Mouse (Mus musculus) hindbrain, embryonic 12.5 days (tissue): ENCODE results near the gene Ccdc81. TPM values are rescaled to one million over a fixed set of nuclear protein-coding genes. Genes with fewer than 3 reads are reported as not detected.

Experiments
- ATAC-seq: fragments of 200-750 bp; cut with Nextera tagmentation; 2 replicates; pipeline ENCODE4 v1.8.0; 2017; ENCODE audit warnings: moderate TSS enrichment; ENCODE audit not compliant: low FRiP score
- H3K27ac ChIP-seq: fragments of 300-500 bp; sonication (generic); 2 replicates; pipeline ENCODE4 v1.5.1; 2016; ENCODE audit warnings: mild to moderate bottlenecking
- H3K27me3 ChIP-seq: fragments of 300-500 bp; sonication (generic); 2 replicates; pipeline ENCODE4 v1.6.1; 2016; ENCODE audit warnings: mild to moderate bottlenecking
- H3K36me3 ChIP-seq: fragments of 300-500 bp; sonication (generic); 2 replicates; pipeline ENCODE4 v1.6.1; 2016; ENCODE audit warnings: mild to moderate bottlenecking
- H3K4me1 ChIP-seq: fragments of 300-500 bp; sonication (generic); 2 replicates; pipeline ENCODE4 v1.6.1; 2016
- H3K4me2 ChIP-seq: fragments of 300-500 bp; sonication (generic); replicated peaks from 2 replicates; pipeline ENCODE4 v1.6.1; 2016; ENCODE audit warnings: mild to moderate bottlenecking
- H3K4me3 ChIP-seq: fragments of 300-500 bp; sonication (generic); 2 replicates; pipeline ENCODE4 v1.5.1; 2016; ENCODE audit warnings: mild to moderate bottlenecking
- H3K9ac ChIP-seq: fragments of 300-500 bp; sonication (generic); 2 replicates; pipeline ENCODE4 v1.6.1; 2016; ENCODE audit warnings: mild to moderate bottlenecking, moderate library complexity
- H3K9me3 ChIP-seq: fragments of 300-500 bp; sonication (generic); replicated peaks from 2 replicates; pipeline ENCODE4 v1.6.1; 2016; ENCODE audit warnings: mild to moderate bottlenecking
- WGBS: fragments of 180-500 bp; shearing (Covaris S2); methylation state at CpG from one replicate; pipeline ENCODE4 v1.1.7; 2016; 5-methylcytosine and 5-hydroxymethylcytosine counted together
- polyA plus RNA-seq: library from polyadenylated mRNA; unstranded; fragments of >200 nt; fragmentation: Nextera tagmentation; extraction: Ambion mirVana; gene quantifications from 2 replicates; pipeline ENCODE4 v1.2.1, GENCODE M21; 2016

Ccdc81 gene
- polyA plus RNA-seq: 0.61 and 0.68 TPM in 2 replicates

DNA sequence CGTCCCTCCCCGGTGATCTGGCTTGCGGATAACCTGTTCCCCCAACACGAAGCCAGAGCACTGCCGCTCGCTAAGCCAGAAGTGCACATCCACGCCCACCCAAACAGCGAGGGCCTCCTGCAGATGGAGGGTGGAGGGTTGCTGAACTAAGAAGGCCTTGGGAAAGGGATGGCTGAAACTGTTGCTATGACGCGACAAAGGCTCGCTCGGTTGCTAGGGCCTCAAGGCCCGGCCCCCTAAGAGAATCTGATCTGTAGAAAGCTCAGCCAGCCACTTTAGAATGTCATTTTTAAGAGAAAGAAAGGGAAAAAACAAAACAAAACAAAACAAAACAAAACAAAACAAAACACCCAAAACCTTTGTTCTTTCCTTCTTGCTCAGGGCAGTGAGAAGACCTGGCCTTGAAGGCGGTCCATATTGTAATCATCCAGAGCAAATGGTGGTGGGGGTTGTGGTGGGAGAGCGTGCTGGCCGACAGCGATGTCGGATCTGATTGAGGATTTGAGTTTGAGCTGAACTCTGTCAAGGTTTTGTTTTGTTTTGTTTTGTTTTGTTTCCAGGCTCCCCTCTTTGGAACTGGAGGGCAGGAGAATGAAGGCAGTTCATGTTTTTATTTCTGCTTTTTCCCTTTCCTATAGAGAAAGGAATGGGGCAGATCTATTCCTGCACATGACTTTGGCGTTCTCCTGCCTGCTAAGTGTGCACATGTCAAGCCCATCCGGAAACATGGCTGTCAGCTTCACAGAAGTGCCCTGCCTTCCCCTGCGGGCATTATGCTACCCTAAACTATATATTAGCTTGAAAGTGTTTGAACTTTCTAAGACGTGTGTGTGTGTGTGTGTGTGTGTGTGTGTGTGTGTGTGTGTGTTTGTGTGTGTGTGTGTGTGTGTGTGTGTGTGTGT lies at the start of gene Ccdc81:
TSS of gene Ccdc81 (minus strand) at position 188 of the 902 bp plus-strand sequence.
- peaks cover 8% of the 10 kb centered on the region for H3K4me1 ChIP-seq
- H3K27me3 ChIP-seq: no peaks in the 10 kb centered on the region
- H3K4me2 ChIP-seq: peak within 1 kb of the TSS; percentile 34
- H3K27ac ChIP-seq: no peak within 1 kb of the TSS
- no peaks in the 10 kb centered on the region for H3K9me3 ChIP-seq
- no peaks in the 10 kb centered on the region for H3K36me3 ChIP-seq
- H3K9ac ChIP-seq: no peak within 1 kb of the TSS
- WGBS: 27% methylated on average over 22 of the region's 22 CpGs
- H3K4me3 ChIP-seq: 0 out of 2 replicates have a peak within 1 kb of the TSS, but pooled peaks have one; percentile 6
- peak; percentile 83 for ATAC-seq

- Histone ChIP-seq H3K9me3 (no peaks in the 10 kb centered on the region), H3K4me3 (no peak overlapping the region), H3K4me1 (no peaks in the 10 kb centered on the region), H3K9ac (no peak overlapping the region), H3K4me2 (no peak overlapping the region), H3K27me3 (no peaks in the 10 kb centered on the region), H3K27ac (no peak overlapping the region), H3K36me3 (no peaks in the 10 kb centered on the region)
- no peak for ATAC-seq
- WGBS: 80% methylated on average over 4 of the region's 4 CpGs
These were observed 46.0 kb upstream of the Ccdc81 start for GRCm38 (mm10) chr7:89949403-89949802.

DNA sequence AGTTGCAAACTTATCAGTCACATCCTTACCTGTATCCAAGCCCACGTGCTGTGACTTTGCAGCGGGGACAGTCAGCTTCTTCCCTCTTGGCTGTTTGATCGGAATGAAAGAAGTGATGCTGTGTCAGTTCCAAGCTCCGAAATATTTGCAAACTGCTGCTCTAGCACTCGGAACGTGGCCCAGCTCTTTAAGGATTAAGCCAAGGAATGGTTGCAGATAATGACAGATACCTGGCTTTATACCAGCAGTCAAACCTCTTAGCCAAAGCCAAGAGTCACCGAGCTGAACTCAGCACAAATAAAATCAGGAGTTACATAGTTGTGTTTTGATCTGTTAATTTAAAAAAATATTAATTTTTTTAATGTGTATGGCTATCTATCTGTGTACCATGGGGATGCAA lies 44.6 kb upstream of the Ccdc81 start:
- no peak overlapping the region for H3K27ac ChIP-seq
- H3K4me1 ChIP-seq: no peaks in the 10 kb centered on the region
- WGBS: 91% methylated on average over 7 of the region's 7 CpGs
- no peaks in the 10 kb centered on the region for H3K36me3 ChIP-seq
- no peak overlapping the region for H3K4me3 ChIP-seq
- no peak overlapping the region for H3K9ac ChIP-seq
- no peak for ATAC-seq
- H3K4me2 ChIP-seq: no peak overlapping the region
- no peaks in the 10 kb centered on the region for H3K27me3 ChIP-seq
- no peaks in the 10 kb centered on the region for H3K9me3 ChIP-seq

- peak within 1 kb of the TSS; percentile 89 for H3K4me3 ChIP-seq
- no peaks in the 10 kb centered on the region for H3K27me3 ChIP-seq
- ATAC-seq: peak; percentile 99
These were observed 37.4 kb upstream of the Ccdc81 start, which contains the start of gene Hikeshi for GRCm38 (mm10) chr7:89940571-89941463. Gene Hikeshi, minus strand, starts transcription at chr7:89941204.

DNA sequence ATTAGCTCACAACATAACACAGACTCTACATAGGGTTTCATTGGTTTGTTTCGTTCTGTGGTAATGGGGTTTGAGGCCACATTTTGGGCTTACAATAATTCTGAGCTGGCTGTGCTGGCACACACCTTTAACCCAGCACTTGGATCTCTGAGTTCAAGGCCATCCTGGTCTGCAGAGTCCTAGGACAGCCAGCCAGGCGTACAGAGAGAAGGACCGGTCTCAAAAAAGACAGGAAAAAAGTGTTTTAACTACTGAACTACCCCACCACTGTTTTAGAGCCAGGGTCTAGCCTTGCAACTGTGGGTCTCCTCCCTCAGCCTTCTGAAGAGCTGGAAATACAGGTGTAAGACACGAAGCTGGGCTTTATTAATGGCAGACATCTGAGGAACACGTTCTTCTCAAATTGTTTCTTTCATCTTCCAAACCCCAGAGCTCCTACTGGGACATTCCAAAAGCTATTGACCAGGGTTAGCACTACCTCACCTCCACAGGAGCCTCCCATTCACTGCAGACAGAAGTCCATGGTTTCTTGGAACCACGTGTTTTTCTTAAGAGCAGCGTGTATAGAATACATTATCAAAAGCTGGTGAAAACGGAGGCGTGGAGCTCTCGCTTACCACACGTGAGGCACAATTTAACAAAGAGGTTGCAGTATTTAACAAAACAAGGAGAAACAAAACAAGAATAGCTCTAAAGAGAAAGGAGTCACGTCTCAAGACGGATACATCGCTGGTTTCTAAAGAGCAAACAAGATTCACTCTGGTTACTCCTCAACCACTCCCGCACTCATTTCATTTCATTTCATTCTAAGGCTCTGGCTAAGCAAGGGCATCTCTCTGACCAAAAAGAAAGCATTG lies 36.3 kb upstream of the Ccdc81 start:
- peak overlapping the region; percentile 65 for H3K4me2 ChIP-seq
- no peaks in the 10 kb centered on the region; the same call in 1 of the 2 replicates for H3K36me3 ChIP-seq
- H3K4me3 ChIP-seq: peak overlapping the region; percentile 89
- H3K9ac ChIP-seq: peak overlapping the region; percentile 69
- peaks cover 10% of the 10 kb centered on the region for H3K4me1 ChIP-seq
- WGBS: 38% methylated on average over 15 of the region's 15 CpGs
- no peaks in the 10 kb centered on the region for H3K9me3 ChIP-seq
- H3K27me3 ChIP-seq: no peaks in the 10 kb centered on the region
- ATAC-seq: no peak
- no peak overlapping the region for H3K27ac ChIP-seq

More at GRCm38 (mm10) chr7:89940571-89941463, 37.4 kb upstream of the Ccdc81 start, which contains the start of gene Hikeshi:
- WGBS: under 1% methylated on average over 45 of the region's 45 CpGs
- no peaks in the 10 kb centered on the region for H3K9me3 ChIP-seq
- H3K4me1 ChIP-seq: peaks cover 10% of the 10 kb centered on the region
- peak within 1 kb of the TSS; percentile 69 for H3K9ac ChIP-seq
- H3K27ac ChIP-seq: peak within 1 kb of the TSS; percentile 76
- no peaks in the 10 kb centered on the region for H3K36me3 ChIP-seq
- H3K4me2 ChIP-seq: peak within 1 kb of the TSS; percentile 65

DNA sequence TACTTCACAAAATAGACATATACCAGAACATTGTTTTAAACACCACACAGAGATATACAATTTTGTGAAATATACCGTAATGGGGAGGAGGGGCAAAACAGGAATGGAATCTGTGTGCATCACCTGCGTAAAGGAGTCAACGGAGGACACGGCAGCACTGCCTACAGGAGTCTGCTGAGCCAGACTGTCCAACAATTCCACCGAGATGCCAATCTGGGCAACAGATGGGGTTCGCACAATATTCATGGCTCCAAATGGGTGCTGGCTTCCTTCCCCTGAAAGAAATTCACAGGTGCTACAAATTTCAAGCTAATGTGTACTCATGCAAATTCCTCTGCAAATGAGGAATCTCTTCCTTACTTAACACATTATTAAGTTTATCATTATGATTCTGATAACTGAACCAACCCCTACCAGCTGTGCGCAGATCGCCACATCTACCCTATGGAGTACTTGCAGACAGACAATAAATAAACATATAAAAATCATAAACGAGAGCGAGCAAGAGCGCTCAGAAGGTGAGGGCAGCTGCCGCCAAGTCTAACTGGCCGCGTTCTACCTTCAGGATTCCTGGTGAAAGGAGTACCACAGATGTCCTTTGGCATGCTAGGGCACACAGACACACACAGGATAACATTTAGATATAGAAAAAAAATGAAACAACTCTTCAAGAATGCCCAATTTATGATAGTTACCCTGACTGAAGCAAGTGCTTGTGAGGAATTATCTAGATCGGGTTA lies 20.2 kb upstream of the Ccdc81 start:
- no peak overlapping the region for H3K27ac ChIP-seq
- no peak overlapping the region for H3K9ac ChIP-seq
- no peak overlapping the region for H3K4me2 ChIP-seq
- ATAC-seq: no peak
- no peaks in the 10 kb centered on the region for H3K27me3 ChIP-seq
- 97% methylated on average over 15 of the region's 15 CpGs for WGBS
- peaks cover 27% of the 10 kb centered on the region for H3K36me3 ChIP-seq
- no peak overlapping the region for H3K4me3 ChIP-seq
- H3K4me1 ChIP-seq: no peaks in the 10 kb centered on the region
- no peaks in the 10 kb centered on the region for H3K9me3 ChIP-seq

DNA sequence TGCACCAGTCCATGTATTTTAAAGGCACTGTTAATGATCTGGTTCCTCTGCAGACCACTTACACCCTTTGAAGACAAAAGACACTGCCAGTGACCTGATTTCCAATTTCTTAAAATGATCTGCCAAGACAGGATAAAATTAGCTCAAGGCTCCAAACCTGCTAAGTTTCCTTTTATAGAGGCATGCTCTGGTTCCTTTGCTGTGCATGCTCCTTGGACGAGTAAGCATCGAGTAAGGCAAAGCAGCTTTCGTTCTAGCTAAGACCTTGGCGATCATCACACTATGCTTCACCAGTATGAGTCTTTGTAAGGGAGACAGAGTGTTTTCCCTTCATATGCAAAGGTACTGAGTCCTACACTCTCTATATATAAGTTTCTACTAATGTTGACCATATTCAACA lies 14.3 kb upstream of the Ccdc81 start:
- no peak overlapping the region for H3K4me2 ChIP-seq
- H3K36me3 ChIP-seq: peaks cover 18% of the 10 kb centered on the region
- no peaks in the 10 kb centered on the region for H3K9me3 ChIP-seq
- no peaks in the 10 kb centered on the region for H3K4me1 ChIP-seq
- no peak for ATAC-seq
- no peaks in the 10 kb centered on the region for H3K27me3 ChIP-seq
- H3K27ac ChIP-seq: no peak overlapping the region
- WGBS: 92% methylated on average over 4 of the region's 4 CpGs
- no peak overlapping the region for H3K9ac ChIP-seq
- no peak overlapping the region for H3K4me3 ChIP-seq

DNA sequence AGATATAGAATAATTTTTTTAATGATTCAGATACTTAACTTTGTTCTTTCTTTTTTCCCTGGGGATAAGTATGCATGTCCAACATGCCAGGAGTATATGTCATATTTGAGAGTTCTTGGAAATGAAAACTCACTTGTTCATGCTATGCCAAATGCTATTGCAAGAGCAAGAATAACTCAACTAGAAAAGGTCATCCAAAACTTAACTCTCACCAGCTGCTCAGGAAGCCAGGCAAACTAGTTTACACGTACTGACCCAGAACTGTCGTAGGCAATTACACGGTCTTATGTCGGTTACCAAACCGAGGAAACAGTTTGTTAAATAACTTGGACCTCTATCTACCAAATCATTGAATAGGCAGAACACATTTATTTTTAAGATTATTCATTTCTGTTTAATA lies 13.3 kb upstream of the Ccdc81 start:
- H3K4me3 ChIP-seq: no peak overlapping the region
- no peak overlapping the region for H3K4me2 ChIP-seq
- WGBS: 94% methylated on average over 5 of the region's 5 CpGs
- no peaks in the 10 kb centered on the region for H3K27me3 ChIP-seq
- no peaks in the 10 kb centered on the region for H3K4me1 ChIP-seq
- H3K9ac ChIP-seq: no peak overlapping the region
- no peaks in the 10 kb centered on the region for H3K9me3 ChIP-seq
- H3K27ac ChIP-seq: no peak overlapping the region
- peaks cover 18% of the 10 kb centered on the region for H3K36me3 ChIP-seq
- no peak for ATAC-seq

DNA sequence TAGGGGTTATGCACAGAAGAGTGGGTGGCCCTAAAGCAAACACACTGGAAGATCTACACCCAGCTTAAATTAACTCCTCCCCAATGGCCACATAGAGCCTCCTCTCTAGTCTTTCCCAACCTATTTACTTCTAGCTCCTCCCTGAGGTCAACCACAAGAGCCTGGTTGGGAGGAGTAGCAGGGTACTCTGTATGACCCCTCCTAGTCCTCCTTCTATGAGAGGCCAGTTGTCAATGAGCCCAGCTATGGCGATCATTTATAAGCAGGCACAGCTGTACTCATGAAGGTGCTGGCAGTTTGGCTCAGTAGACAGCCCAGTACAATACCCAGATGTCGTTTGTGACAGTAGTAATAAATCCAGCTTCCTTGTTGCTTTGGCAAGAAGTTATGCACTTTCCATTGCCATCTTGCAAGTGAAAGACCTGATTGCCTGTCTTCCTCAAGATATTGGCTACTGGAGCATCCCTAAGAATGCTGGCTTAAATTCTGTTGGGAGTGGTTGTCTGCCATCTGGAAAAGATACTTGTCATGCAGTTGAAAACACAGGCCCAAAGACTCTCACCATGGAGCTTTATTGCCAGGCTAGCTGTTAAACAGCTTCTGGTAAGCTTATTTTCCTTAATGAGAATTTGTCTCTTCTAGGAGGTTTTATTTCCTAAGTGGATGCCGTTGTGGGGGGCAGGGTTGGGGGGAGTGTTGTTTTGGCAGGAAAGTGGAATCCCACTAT lies 10.2 kb upstream of the Ccdc81 start:
- Histone ChIP-seq H3K36me3 (peaks cover 8% of the 10 kb centered on the region; the same call in 1 of the 2 replicates), H3K4me2 (no peak overlapping the region), H3K9me3 (no peaks in the 10 kb centered on the region), H3K27me3 (no peaks in the 10 kb centered on the region), H3K9ac (no peak overlapping the region), H3K4me1 (no peaks in the 10 kb centered on the region), H3K27ac (no peak overlapping the region), H3K4me3 (no peak overlapping the region)
- no peak for ATAC-seq
- 91% methylated on average over 3 of the region's 3 CpGs for WGBS

DNA sequence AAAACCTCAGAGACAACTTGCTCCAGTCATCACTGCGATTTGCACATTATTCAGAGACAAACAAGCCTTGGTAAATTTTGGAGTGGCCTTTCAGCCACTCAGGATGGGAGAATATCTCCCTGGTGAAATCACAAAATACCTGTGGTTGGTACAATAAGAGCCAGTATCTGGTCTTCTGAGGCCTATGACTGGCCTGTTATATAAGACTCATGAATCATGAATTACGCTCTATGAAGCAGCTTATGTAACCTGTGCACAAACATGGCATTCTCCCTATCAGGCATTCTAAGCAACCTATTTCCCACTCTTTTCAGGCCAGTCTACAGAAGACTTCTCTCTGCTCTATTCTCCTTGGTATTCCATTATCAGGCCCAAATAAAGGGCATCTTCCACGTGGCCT lies 8.9 kb upstream of the Ccdc81 start:
- Histone ChIP-seq H3K9me3 (no peaks in the 10 kb centered on the region), H3K9ac (no peak overlapping the region), H3K4me3 (no peak overlapping the region)

More for the DNA sequence above, 8.9 kb upstream of the Ccdc81 start:
- 89% methylated on average over 3 of the region's 3 CpGs for WGBS
- no peaks in the 10 kb centered on the region for H3K4me1 ChIP-seq
- H3K27ac ChIP-seq: no peak overlapping the region
- peaks cover 7% of the 10 kb centered on the region; the same call in 1 of the 2 replicates for H3K36me3 ChIP-seq
- H3K4me2 ChIP-seq: no peak overlapping the region
- H3K27me3 ChIP-seq: no peaks in the 10 kb centered on the region
- no peak for ATAC-seq
